Mouse (Mus musculus) thymus, adult 2 months (tissue): ENCODE results near the gene Papolb.

Experiments used
- CTCF ChIP-seq: fragments of 200-500 bp; IDR thresholded peaks from 2 replicates; pipeline ENCODE4 v1.5.1; 2012; ENCODE audit warnings: mild to moderate bottlenecking, control low read depth, low read length, moderate library complexity, borderline replicate concordance; ENCODE audit not compliant: control insufficient read depth, poor library complexity, insufficient read depth; ENCODE audit errors: extremely low read depth
- POLR2A ChIP-seq: fragments of 200-500 bp; IDR thresholded peaks from 2 replicates; pipeline ENCODE4 v1.6.1; 2012; ENCODE audit warnings: mild to moderate bottlenecking, low read length, control low read depth, moderate library complexity; ENCODE audit not compliant: control insufficient read depth, poor library complexity, insufficient read depth; ENCODE audit errors: extremely low read depth

DNA sequence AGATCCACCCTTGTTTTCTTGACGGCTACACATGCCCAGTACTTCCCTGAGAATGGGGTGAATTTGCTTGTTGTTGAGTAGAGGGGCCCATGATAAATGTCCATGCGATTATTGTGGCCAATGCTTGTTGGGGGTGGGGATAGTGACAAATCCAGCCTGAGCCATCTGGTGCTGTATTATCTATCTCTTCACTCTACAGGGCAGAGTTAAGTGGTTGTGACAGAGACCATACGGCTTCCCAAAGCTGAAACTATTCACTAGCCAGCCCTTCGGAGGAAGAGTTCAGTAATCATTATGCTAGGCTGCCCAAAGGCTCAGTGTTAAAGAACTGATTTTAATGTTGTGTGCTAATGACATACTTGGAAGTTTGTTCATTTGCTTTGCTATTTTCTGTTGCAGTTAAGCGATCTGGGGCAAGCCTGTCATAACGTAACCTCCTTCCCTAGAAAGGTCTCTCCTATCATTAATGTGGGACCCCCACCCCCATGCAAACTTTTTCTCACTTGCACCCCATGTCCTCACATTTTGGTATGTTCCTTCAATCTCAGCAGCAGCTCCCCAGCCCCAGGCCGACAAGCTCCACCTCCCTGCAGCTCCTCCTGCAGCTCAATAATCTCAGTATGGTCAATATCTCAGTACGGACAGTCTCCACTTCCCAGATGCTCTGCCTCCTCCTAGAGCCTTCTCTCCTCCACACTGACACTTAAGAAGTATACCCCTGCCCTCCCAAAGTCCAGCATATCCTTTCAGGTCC lies 5.0 kb downstream of the Papolb start:
- TF ChIP-seq CTCF: no peak
- TF ChIP-seq POLR2A: no peak
